Mouse (Mus musculus) forebrain, embryonic 11.5 days (tissue): ENCODE data around the gene Fmo5. TPM values are rescaled to one million over a fixed set of nuclear protein-coding genes. Genes with fewer than 3 reads are reported as not detected.
A peak's percentile ranks its signal among the peaks of the same experiment; 100 is the strongest.

ENCODE experiments used
- ATAC-seq: fragments of 200-750 bp; cut with Nextera tagmentation; replicated peaks from 2 replicates; pipeline ENCODE4 v1.8.0; 2017; ENCODE audit warnings: moderate TSS enrichment; ENCODE audit not compliant: low FRiP score
- DNase-seq: peaks from one replicate; pipeline ENCODE4 v3.0.0-alpha.2; 2017; ENCODE audit warnings: low spot score
- H3K27ac ChIP-seq: fragments of 300-500 bp; sonication (generic); 2 replicates; pipeline ENCODE4 v1.5.1; 2014; ENCODE audit warnings: low read depth, low read length
- H3K27me3 ChIP-seq: fragments of 300-500 bp; sonication (generic); 2 replicates; pipeline ENCODE4 v1.6.1; 2014; ENCODE audit warnings: mild to moderate bottlenecking, low read length, mixed read lengths; ENCODE audit not compliant: control insufficient read depth, insufficient read depth
- H3K36me3 ChIP-seq: fragments of 300-500 bp; sonication (generic); 2 replicates; pipeline ENCODE4 v1.6.1; 2014; ENCODE audit warnings: mild to moderate bottlenecking, low read length, moderate library complexity, mixed read lengths; ENCODE audit not compliant: control insufficient read depth, insufficient read depth
- H3K4me1 ChIP-seq: fragments of 300-500 bp; sonication (generic); replicated peaks from 2 replicates; pipeline ENCODE4 v1.6.1; 2014; ENCODE audit warnings: low read length, mixed read lengths; ENCODE audit not compliant: control insufficient read depth, insufficient read depth
- H3K4me2 ChIP-seq: fragments of 300-500 bp; sonication (generic); 2 replicates; pipeline ENCODE4 v1.6.1; 2014; ENCODE audit warnings: low read depth, mild to moderate bottlenecking, low read length, moderate library complexity, mixed read lengths; ENCODE audit not compliant: severe bottlenecking
- H3K4me3 ChIP-seq: fragments of 300-500 bp; sonication (generic); 2 replicates; pipeline ENCODE4 v1.5.1; 2014; ENCODE audit warnings: low read depth, low read length
- H3K9ac ChIP-seq: fragments of 300-500 bp; sonication (generic); 2 replicates; pipeline ENCODE4 v1.6.1; 2014; ENCODE audit warnings: low read length
- H3K9me3 ChIP-seq: fragments of 300-500 bp; sonication (generic); 2 replicates; pipeline ENCODE4 v1.6.1; 2016; ENCODE audit warnings: low read length, mixed read lengths; ENCODE audit not compliant: control insufficient read depth
- WGBS: fragments of 180-500 bp; shearing (Covaris S2); extraction: QIAGEN DNeasy Blood & Tissue Kit; methylation state at CpG from one replicate; pipeline ENCODE4 v1.1.7; 2014; 5-methylcytosine and 5-hydroxymethylcytosine counted together
- polyA plus RNA-seq: library from polyadenylated mRNA; unstranded; fragments of >200 nt; fragmentation: Nextera tagmentation; extraction: Ambion mirVana; gene quantifications from 2 replicates; pipeline ENCODE4 v1.2.1, GENCODE M21; 2014

The Fmo5 gene
- polyA plus RNA-seq, 1 experiment from 2014 or later: 0.69 TPM

GRCm38 (mm10) chr3:97678416-97678815 is 49.8 kb downstream of the Fmo5 start:
- no peaks in the 10 kb centered on the region for H3K9me3 ChIP-seq
- ATAC-seq: no peak
- H3K27ac ChIP-seq: no peak overlapping the region
- 0 out of 2 replicates have a peak, but pooled peaks cover 2% of the 10 kb centered on the region for H3K4me1 ChIP-seq
- H3K36me3 ChIP-seq: no peaks in the 10 kb centered on the region
- no peak for DNase-seq
- peaks cover 8% of the 10 kb centered on the region for H3K27me3 ChIP-seq
- no peak overlapping the region for H3K4me2 ChIP-seq
- H3K4me3 ChIP-seq: no peak overlapping the region
- WGBS: 86% methylated on average over 3 of the region's 3 CpGs
- no peak overlapping the region for H3K9ac ChIP-seq

DNA sequence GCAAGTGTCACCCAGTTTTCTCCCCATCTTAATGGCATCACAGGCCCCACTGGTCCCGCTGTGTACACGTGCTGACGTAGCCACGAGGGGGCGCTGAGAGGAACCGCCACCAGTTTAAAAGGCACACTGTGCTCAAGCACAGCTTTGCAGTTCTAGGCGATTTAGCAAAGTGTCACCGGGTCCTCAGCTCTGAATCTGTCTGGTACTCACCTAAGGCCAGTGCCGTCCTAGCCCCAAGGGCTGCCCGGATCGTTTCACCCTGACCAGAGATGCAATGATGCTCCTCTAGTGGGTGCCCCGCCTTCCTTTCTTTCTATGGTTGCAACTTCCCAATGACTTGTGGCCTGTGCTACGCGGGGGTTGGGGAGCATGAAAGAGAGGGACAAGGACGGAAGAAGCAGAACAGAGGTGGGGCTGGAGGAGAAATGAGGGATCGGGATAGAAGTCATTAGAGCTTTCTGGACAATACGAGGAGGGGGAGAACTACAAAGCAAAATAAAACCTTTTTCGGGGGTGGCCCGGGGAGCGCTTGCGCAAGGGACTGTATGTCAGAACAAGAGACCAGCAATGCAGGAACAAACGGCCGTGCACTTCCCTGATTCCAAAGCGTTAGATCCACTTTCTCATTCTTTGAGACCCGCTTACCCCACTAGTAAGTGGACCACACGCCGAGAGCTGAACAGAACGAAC is 52.2 kb downstream of the Fmo5 start:
- Histone ChIP-seq H3K4me3 (peak overlapping the region; percentile 25), H3K9me3 (no peaks in the 10 kb centered on the region), H3K27me3 (peaks cover 12% of the 10 kb centered on the region), H3K4me1 (peaks cover 7% of the 10 kb centered on the region; the same call in 1 of the 2 replicates), H3K27ac (no peak overlapping the region), H3K9ac (peak overlapping the region; percentile 24; the same call in 1 of the 2 replicates), H3K36me3 (no peaks in the 10 kb centered on the region), H3K4me2 (peak overlapping the region; percentile 53)
- peak; percentile 77 for ATAC-seq
- peak; percentile 83 for DNase-seq
- WGBS: 1% methylated on average over 28 of the region's 28 CpGs

- Histone ChIP-seq H3K27ac (no peak overlapping the region), H3K4me2 (peak overlapping the region; percentile 53), H3K4me1 (peaks cover 7% of the 10 kb centered on the region; the same call in 1 of the 2 replicates), H3K9ac (peak overlapping the region; percentile 24), H3K36me3 (no peaks in the 10 kb centered on the region), H3K27me3 (peaks cover 12% of the 10 kb centered on the region), H3K4me3 (peak overlapping the region; percentile 25), H3K9me3 (no peaks in the 10 kb centered on the region)
- DNase-seq: peak; percentile 80
- ATAC-seq: peak; percentile 32
- under 1% methylated on average over 33 of the region's 33 CpGs for WGBS
Measured at GRCm38 (mm10) chr3:97681321-97682158, 52.9 kb downstream of the Fmo5 start.

DNA sequence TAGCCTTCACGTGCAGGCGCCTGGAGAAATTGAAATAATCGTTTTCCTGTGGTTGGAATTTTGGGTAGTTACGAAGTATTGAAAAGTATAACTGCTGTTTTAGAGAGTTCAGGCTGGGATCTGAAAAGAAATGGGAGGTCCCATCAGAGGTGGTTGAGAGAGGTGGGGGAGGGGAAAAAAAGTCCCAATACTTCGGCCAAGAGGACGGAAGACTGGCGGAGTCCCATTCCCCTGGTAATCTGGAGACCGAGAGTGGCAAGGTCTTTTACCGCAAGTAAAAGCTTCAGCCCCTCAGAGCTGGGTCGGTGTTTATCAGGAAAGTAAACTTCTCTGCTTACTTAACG is 53.5 kb downstream of the Fmo5 start:
- no peaks in the 10 kb centered on the region for H3K9me3 ChIP-seq
- no peak overlapping the region for H3K27ac ChIP-seq
- no peak for ATAC-seq
- peaks cover 7% of the 10 kb centered on the region; the same call in 1 of the 2 replicates for H3K4me1 ChIP-seq
- H3K4me2 ChIP-seq: peak overlapping the region; percentile 53
- H3K27me3 ChIP-seq: peaks cover 12% of the 10 kb centered on the region
- H3K9ac ChIP-seq: no peak overlapping the region; the same call in 1 of the 2 replicates
- no peak for DNase-seq
- H3K36me3 ChIP-seq: no peaks in the 10 kb centered on the region
- peak overlapping the region; percentile 25 for H3K4me3 ChIP-seq
- 1% methylated on average over 11 of the region's 11 CpGs for WGBS

DNA sequence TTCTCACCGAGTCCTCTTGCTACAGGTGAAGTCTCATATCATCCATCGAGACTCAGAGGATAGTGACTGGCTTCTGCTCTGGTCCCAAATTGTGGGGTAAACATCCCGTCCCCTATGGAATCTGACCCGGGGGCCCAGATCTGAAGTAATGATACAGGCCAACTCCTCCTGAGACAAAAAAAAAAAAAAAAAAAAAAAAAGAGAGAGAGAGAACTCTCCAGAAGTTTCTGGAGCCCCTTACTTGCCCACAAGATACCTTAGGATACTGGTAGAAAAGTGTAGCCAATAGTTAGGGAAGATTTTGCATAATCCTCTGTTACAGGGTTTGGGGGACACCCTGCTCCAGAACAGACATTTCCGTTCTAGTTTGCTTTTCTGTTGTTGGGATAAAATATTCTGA is 54.0 kb downstream of the Fmo5 start:
- Histone ChIP-seq H3K27ac (no peak overlapping the region), H3K27me3 (peaks cover 12% of the 10 kb centered on the region), H3K9ac (no peak overlapping the region), H3K9me3 (no peaks in the 10 kb centered on the region), H3K4me1 (peaks cover 7% of the 10 kb centered on the region; the same call in 1 of the 2 replicates), H3K36me3 (no peaks in the 10 kb centered on the region), H3K4me2 (peak overlapping the region; percentile 53), H3K4me3 (no peak overlapping the region)
- ATAC-seq (no peak), DNase-seq (no peak)
- WGBS: 18% methylated on average over 5 of the region's 5 CpGs

GRCm38 (mm10) chr3:97683560-97684195 is 55.1 kb downstream of the Fmo5 start:
- DNase-seq (peak; percentile 58), ATAC-seq (peak; percentile 43; the same call in 1 of the 2 replicates)
- H3K27me3 ChIP-seq: peaks cover 12% of the 10 kb centered on the region
- H3K9me3 ChIP-seq: no peaks in the 10 kb centered on the region
- H3K36me3 ChIP-seq: no peaks in the 10 kb centered on the region
- H3K4me2 ChIP-seq: 0 out of 2 replicates have a peak overlapping the region, but pooled peaks have one; percentile 24
- 5% methylated on average over 16 of the region's 16 CpGs for WGBS
- H3K9ac ChIP-seq: no peak overlapping the region
- H3K4me3 ChIP-seq: no peak overlapping the region
- H3K4me1 ChIP-seq: peaks cover 7% of the 10 kb centered on the region; the same call in 1 of the 2 replicates
- H3K27ac ChIP-seq: no peak overlapping the region

GRCm38 (mm10) chr3:97686372-97687117 is 57.9 kb downstream of the Fmo5 start:
- no peak for DNase-seq

DNA sequence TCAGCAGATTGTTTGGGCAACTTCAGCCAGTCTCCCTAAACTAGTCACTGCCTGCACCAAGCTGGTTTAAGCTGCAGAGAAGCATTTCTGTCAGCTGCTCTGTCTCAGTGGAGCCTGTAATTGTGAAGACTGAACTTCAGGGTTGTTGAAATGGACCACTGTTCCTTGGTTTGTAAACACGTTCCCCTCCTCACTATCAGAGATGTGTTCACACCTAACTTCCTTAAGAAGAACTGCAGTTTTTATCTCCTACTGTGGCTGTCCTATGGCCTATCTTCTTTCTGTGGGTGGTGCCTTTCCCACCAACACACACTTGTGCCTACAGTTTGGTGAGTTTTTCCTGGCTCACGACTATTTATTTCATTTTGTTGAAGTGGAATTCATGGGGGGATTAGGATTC is 60.7 kb downstream of the Fmo5 start:
- no peaks in the 10 kb centered on the region for H3K4me1 ChIP-seq
- WGBS: 77% methylated on average over 2 of the region's 2 CpGs
- ATAC-seq (no peak), DNase-seq (no peak)
- H3K27ac ChIP-seq: no peak overlapping the region
- H3K27me3 ChIP-seq: no peaks in the 10 kb centered on the region
- H3K4me2 ChIP-seq: no peak overlapping the region
- no peak overlapping the region for H3K4me3 ChIP-seq
- no peak overlapping the region for H3K9ac ChIP-seq
- no peaks in the 10 kb centered on the region for H3K36me3 ChIP-seq
- no peaks in the 10 kb centered on the region for H3K9me3 ChIP-seq

More at GRCm38 (mm10) chr3:97686372-97687117, 57.9 kb downstream of the Fmo5 start:
- no peak for ATAC-seq
- no peaks in the 10 kb centered on the region for H3K36me3 ChIP-seq
- H3K4me2 ChIP-seq: no peak overlapping the region
- H3K27ac ChIP-seq: no peak overlapping the region
- H3K9me3 ChIP-seq: no peaks in the 10 kb centered on the region
- no peak overlapping the region for H3K4me3 ChIP-seq
- H3K27me3 ChIP-seq: peaks cover 10% of the 10 kb centered on the region
- H3K4me1 ChIP-seq: peaks cover 5% of the 10 kb centered on the region; the same call in 1 of the 2 replicates
- no peak overlapping the region for H3K9ac ChIP-seq
- whole genome bisulfite sequencing: 84% methylated on average over 4 of the region's 4 CpGs
